Mouse (Mus musculus) small intestine, adult 2 months (tissue): ENCODE data around the gene Gins2.

Source experiments
- CTCF ChIP-seq: fragments of 200-500 bp; IDR thresholded peaks from 2 replicates; pipeline ENCODE4 v1.5.1; 2012; ENCODE audit warnings: low read depth, mild to moderate bottlenecking, control low read depth, inconsistent platforms, low read length, moderate library complexity, mixed read lengths; ENCODE audit not compliant: insufficient replicate concordance, insufficient read length; ENCODE audit errors: extremely low read depth
- POLR2A ChIP-seq: fragments of 200-500 bp; IDR thresholded peaks from 2 replicates; pipeline ENCODE4 v1.6.1; 2012; ENCODE audit warnings: low read depth, mild to moderate bottlenecking, control low read depth, inconsistent platforms, low read length, moderate library complexity

GRCm38 (mm10) chr8:120594571-120594970 lies 5.5 kb upstream of the Gins2 start:
- TF ChIP-seq CTCF = peak; percentile 55; the same call in 1 of the 2 replicates
- TF ChIP-seq POLR2A = no peak
